In the genomic region with DNA sequence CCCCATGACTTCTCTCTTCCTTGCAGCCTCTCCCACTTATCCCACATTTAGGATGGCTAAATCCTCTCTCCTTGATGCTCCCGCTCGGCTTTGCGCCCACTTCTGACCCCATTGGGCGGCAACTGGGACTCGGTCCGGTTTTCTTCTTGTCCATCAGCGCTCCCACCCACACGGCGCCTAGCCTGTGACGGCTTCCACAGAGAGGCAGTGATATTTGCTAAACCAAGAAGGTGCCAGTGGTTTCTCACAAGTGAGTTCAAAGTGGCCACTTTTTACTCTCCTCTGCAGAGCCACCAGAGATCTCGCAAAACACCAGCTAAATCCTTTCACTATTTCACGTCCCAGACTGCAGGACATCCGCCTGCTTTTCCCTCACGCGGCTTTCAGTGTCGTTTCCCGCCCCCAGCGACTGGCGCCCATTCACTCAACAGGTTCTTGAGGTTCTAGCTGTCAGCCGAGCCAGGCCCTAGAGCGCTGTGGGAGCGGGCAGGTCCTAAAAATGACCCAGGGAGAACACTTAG, we compare ENCODE assay signal across 8 mouse cellular contexts. TPM values are rescaled to one million over a fixed set of nuclear protein-coding genes. Genes with fewer than 3 reads are reported as not detected.
A peak's percentile ranks its signal among the peaks of the same experiment; 100 is the strongest.
DNase-seq lines count a peak whose midpoint lies in the region; ATAC-seq lines count a peak whose summit lies in the region.

No protein-coding gene starts in this region.

- peak overlapping the region; percentile 88 for H3K27ac ChIP-seq in embryonic facial prominence, embryonic 10.5 days (replicated peaks)
- peak overlapping the region; percentile 87 for H3K27ac ChIP-seq in heart, embryonic 10.5 days
- peak overlapping the region; percentile 94 for H3K27ac ChIP-seq in kidney, embryonic 15.5 days

- peaks cover 14% of the 10 kb centered on the region; the same call in 1 of the 2 replicates for H3K27me3 ChIP-seq in embryonic facial prominence, embryonic 10.5 days (replicated peaks; ENCODE audit: low read depth, poor library complexity, severe bottlenecking)
- peaks cover 2% of the 10 kb centered on the region for H3K27me3 ChIP-seq in heart, embryonic 10.5 days (ENCODE audit: insufficient read depth, poor library complexity, severe bottlenecking)
- peaks cover 8% of the 10 kb centered on the region; the same call in 1 of the 2 replicates for H3K27me3 ChIP-seq in kidney, embryonic 15.5 days

- H3K4me1 ChIP-seq in embryonic facial prominence, embryonic 10.5 days = peaks cover 9% of the 10 kb centered on the region
- H3K4me1 ChIP-seq in heart, embryonic 10.5 days = 0 out of 2 replicates have a peak, but pooled peaks cover 5% of the 10 kb centered on the region
- H3K4me1 ChIP-seq in kidney, embryonic 15.5 days = peaks cover 18% of the 10 kb centered on the region

- H3K9ac ChIP-seq in kidney, embryonic 15.5 days = peak overlapping the region; percentile 64

- no peaks in the 10 kb centered on the region for H3K36me3 ChIP-seq in embryonic facial prominence, embryonic 10.5 days (replicated peaks)
- no peaks in the 10 kb centered on the region for H3K36me3 ChIP-seq in heart, embryonic 10.5 days
- H3K36me3 ChIP-seq in kidney, embryonic 15.5 days = no peaks in the 10 kb centered on the region

- H3K4me3 ChIP-seq in embryonic facial prominence, embryonic 10.5 days = peak overlapping the region; percentile 80
- H3K4me3 ChIP-seq in heart, embryonic 10.5 days = peak overlapping the region; percentile 84
- H3K4me3 ChIP-seq in kidney, embryonic 15.5 days (replicated peaks) = peak overlapping the region; percentile 64

- ATAC-seq in kidney, embryonic 15.5 days (replicated peaks; ENCODE audit: low FRiP score) = peak; percentile 5; the same call in 1 of the 2 replicates

- H3K4me2 ChIP-seq in kidney, embryonic 15.5 days = peak overlapping the region; percentile 91

- under 1% methylated on average over 22 of the region's 22 CpGs for WGBS in embryonic facial prominence, embryonic 10.5 days
- WGBS in heart, embryonic 10.5 days = under 1% methylated on average over 22 of the region's 22 CpGs
- WGBS in kidney, embryonic 15.5 days = under 1% methylated on average over 22 of the region's 22 CpGs

- peak; percentile 61 to 63 for DNase-seq in B cell, adult 2 months
- DNase-seq in R1 (ENCODE audit: low read depth, low spot score) = peak; percentile 57
- DNase-seq in embryonic facial prominence, embryonic 10.5 days (ENCODE audit: low spot score) = peak; percentile 79
- peak; percentile 86 for DNase-seq in heart, embryonic 10.5 days (ENCODE audit: low spot score)
- DNase-seq in lung, postnatal 14 days = peak; percentile 55
- DNase-seq in right cerebral cortex, adult 2 months (ENCODE audit: low spot score in 2 of 2) = peak; percentile 59
- DNase-seq in ovary, postnatal 14 days (ENCODE audit: low spot score) = no peak

- H3K9me3 ChIP-seq in embryonic facial prominence, embryonic 10.5 days = no peaks in the 10 kb centered on the region
- no peaks in the 10 kb centered on the region for H3K9me3 ChIP-seq in heart, embryonic 10.5 days
- no peaks in the 10 kb centered on the region for H3K9me3 ChIP-seq in kidney, embryonic 15.5 days (replicated peaks)

RNA-seq across cellular contexts. Expression of gene Shf, which starts 7.1 kb away (rescaled TPM):
- 4.7 and 7.6 TPM in 2 replicates for polyA plus RNA-seq in embryonic facial prominence, embryonic 10.5 days (2016; fragmentation: Nextera tagmentation; extraction: Ambion mirVana)
- polyA plus RNA-seq in heart, embryonic 10.5 days (2016; fragmentation: Nextera tagmentation; extraction: Ambion mirVana) = 3.2 and 5.4 TPM in 2 replicates
- 2.4 and 2.6 TPM in 2 replicates for polyA plus RNA-seq in kidney, embryonic 15.5 days (2015; fragmentation: Nextera tagmentation; extraction: Ambion mirVana)

RNA-seq across cellular contexts. Expression of gene Slc28a2, which starts 50.2 kb away (rescaled TPM):
- polyA plus RNA-seq in embryonic facial prominence, embryonic 10.5 days (2016; fragmentation: Nextera tagmentation; extraction: Ambion mirVana) = 0.10 and 0.19 TPM in 2 replicates
- 0.10 and 0.26 TPM in 2 replicates for polyA plus RNA-seq in heart, embryonic 10.5 days (2016; fragmentation: Nextera tagmentation; extraction: Ambion mirVana)
- polyA plus RNA-seq in kidney, embryonic 15.5 days (2015; fragmentation: Nextera tagmentation; extraction: Ambion mirVana) = 0.54 and 0.82 TPM in 2 replicates
